Mouse (Mus musculus) bone marrow, adult 2 months (tissue): ENCODE results near the gene Gsdmc4. TPM values are rescaled to one million over a fixed set of nuclear protein-coding genes. Genes with fewer than 3 reads are reported as not detected.
"Not testable (repeated sequence)": the region's sequence is repeated elsewhere in the genome, so short reads cannot be mapped to it uniquely, and the experiment has no call there.

ENCODE experiments used
- H3K27ac ChIP-seq: fragments of 200-500 bp; 2 replicates; pipeline ENCODE4 v1.5.1; 2012; ENCODE audit warnings: low read depth, mild to moderate bottlenecking, control low read depth, inconsistent platforms, low read length; ENCODE audit not compliant: control insufficient read depth, poor library complexity, insufficient read depth
- H3K4me1 ChIP-seq: fragments of 200-500 bp; 2 replicates; pipeline ENCODE4 v1.6.1; 2011; ENCODE audit warnings: low read length; ENCODE audit not compliant: control insufficient read depth, insufficient read depth
- H3K4me3 ChIP-seq: fragments of 200-500 bp; replicated peaks from 2 replicates; pipeline ENCODE3; 2011; ENCODE audit warnings: mild to moderate bottlenecking, low read depth, low read length, control low read depth; ENCODE audit not compliant: control insufficient read depth
- CTCF ChIP-seq: fragments of 200-500 bp; IDR thresholded peaks from 2 replicates; pipeline ENCODE4 v1.5.1; 2011; ENCODE audit warnings: low read length, control low read depth; ENCODE audit not compliant: control insufficient read depth, insufficient read depth
- whole genome bisulfite sequencing: fragments of 180-500 bp; shearing (Covaris S2); methylation state at CpG from one replicate; pipeline ENCODE4 v1.1.7; 2018; 5-methylcytosine and 5-hydroxymethylcytosine counted together
- polyA plus RNA-seq: library from polyadenylated mRNA; stranded (reverse); fragments of >200 nt; gene quantifications from 2 replicates; pipeline ENCODE4 v1.2.4, GENCODE M21; 2011; ENCODE audit warnings: low replicate concordance; ENCODE audit not compliant: missing spikeins, insufficient read depth, insufficient read length

The Gsdmc4 gene
- polyA plus RNA-seq, 1 experiment: not detected

GRCm38 (mm10) chr15:63861965-63862364, 50.1 kb downstream of the Gsdmc4 start:
- not testable (repeated sequence) for H3K4me3 ChIP-seq, H3K4me1 ChIP-seq, H3K27ac ChIP-seq
- 40% methylated on average over 5 of the region's 5 CpGs for WGBS
- peak; percentile 26 for TF ChIP-seq CTCF

Other genes starting within 250 kb of the Gsdmc4 start
- gene Gsdmc2, start 67.1 kb downstream of the Gsdmc4 start, polyA plus RNA-seq: not detected in 2 replicates
- not detected in 2 replicates for gene Gsdmc3, start 33.7 kb downstream of the Gsdmc4 start, polyA plus RNA-seq
- gene Fam49b, start 148.2 kb upstream of the Gsdmc4 start, polyA plus RNA-seq: 32.8 and 51.2 TPM in 2 replicates